Mouse (Mus musculus) MEL-GATA-1-ER (cell line): ENCODE results near the gene Inppl1.

Experiments
- DNase-seq: peaks from one replicate; pipeline ENCODE4 v3.0.0-alpha.2; 2012; ENCODE audit warnings: low read depth; ENCODE audit errors: extremely low read depth

Inppl1 gene

GRCm38 (mm10) chr7:101844186-101844585 lies 6.2 kb upstream of the Inppl1 start:
- no peak for DNase-seq

GRCm38 (mm10) chr7:101837154-101837605 lies 849 bp downstream of the Inppl1 start:
- peak; percentile 18 for DNase-seq

DNA sequence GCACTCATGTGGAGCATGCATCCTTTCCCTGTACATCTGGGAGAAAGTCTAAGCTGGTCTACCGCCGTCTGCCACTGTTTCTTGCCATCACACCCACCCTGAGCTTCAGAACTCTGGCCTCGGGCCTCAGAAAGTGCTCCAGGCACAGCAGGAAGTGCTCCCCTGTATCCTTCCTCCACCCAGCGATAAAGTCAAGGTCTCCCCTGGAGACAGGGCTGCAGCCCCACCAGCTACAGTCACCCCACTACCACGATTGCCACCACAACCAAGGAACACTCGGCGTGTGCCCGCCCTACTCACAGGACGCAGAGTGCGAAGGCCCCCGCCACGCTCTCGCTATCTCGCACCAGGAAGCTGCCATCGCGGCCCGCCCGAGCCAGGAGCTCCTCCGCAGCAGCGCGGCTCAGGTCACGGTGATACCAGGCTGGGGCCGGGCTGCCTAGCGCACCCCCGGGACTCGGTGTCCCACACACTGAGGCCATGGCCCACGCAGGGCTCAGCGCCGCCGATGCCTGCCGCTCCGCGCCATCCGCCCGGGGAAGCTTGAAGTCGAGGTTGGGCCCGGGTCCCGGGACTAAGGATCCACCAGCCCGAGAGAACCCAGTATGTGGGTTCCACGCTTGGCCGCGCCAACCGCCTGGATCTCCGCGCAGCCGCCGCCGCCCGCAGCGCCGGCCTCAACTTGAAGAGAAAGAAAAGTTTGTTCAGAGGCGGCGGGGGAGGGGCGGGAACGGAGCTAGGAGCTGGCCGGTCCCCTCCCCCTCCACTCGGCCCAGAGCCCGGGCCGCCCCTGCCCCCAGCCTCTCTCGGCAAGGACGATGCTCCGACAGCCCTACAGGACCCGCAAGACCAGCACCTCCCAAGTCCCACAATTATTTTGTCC lies 1.5 kb downstream of the Inppl1 start:
- DNase-seq = peak; percentile 30

GRCm38 (mm10) chr7:101835457-101836109 lies 2.4 kb downstream of the Inppl1 start:
- no peak for DNase-seq

- no peak for DNase-seq
These were observed 3.1 kb downstream of the Inppl1 start for GRCm38 (mm10) chr7:101834903-101835302.

DNA sequence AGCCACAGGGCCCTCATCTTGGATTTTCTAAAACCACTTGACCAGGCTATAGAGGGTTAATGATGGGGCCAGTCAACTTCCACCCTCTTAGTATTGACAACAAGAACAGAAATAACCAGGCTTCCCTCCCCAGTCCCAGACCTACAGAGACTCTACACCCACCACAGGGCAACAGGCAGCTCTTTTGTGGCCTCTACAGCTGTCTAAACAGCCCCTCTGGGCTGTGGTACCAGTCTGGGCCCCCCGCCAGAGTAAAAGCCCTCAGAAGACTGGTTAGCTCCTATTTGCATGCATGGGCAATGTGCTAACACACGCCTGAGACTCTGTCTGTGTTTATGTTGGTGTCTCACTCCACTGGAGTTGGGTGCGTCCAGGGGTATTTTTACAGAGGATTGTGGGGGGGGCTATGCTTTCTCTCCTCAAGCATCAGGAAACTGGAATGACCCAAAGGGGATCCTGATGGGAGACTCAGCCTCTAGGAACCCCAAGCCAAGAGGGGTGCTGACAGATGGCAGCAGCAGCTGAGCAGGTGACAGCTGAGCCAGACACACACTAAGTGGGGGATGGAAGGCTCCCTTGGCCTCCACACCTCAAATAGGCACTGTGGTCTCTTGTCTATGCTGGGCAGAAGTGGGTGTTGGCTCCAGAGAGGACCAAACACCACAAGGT lies 4.0 kb downstream of the Inppl1 start:
- no peak for DNase-seq

GRCm38 (mm10) chr7:101833352-101833751 lies 4.7 kb downstream of the Inppl1 start:
- DNase-seq = no peak

DNA sequence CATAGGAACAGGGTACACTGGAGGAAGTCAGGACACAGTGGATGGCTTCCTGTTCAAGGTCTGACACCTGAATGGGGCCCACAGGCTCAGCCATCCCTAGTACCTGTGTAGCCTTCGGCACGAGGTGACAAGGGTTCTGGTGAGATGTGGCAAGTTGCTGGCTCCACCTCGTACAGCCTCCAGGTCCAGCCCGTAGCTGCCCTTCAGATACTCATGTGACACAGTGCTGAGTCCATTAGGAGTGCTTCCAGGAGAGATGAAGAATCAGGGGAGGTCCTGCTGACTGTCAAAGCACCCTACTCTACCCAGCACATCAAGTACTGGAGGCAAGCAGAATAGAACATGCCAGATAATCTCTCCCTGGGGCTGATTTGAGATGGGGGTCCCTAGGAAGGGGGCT lies 5.7 kb downstream of the Inppl1 start:
- DNase-seq = no peak

- DNase-seq = no peak
These were observed 6.6 kb downstream of the Inppl1 start for GRCm38 (mm10) chr7:101831437-101831836.

- DNase-seq = no peak
These were observed 7.7 kb downstream of the Inppl1 start for GRCm38 (mm10) chr7:101830373-101830772.

GRCm38 (mm10) chr7:101823758-101824630 lies 14.0 kb downstream of the Inppl1 start:
- no peak for DNase-seq

GRCm38 (mm10) chr7:101822836-101823757 lies 14.9 kb downstream of the Inppl1 start:
- no peak for DNase-seq

GRCm38 (mm10) chr7:101821571-101822501 lies 16.2 kb downstream of the Inppl1 start:
- no peak for DNase-seq

DNA sequence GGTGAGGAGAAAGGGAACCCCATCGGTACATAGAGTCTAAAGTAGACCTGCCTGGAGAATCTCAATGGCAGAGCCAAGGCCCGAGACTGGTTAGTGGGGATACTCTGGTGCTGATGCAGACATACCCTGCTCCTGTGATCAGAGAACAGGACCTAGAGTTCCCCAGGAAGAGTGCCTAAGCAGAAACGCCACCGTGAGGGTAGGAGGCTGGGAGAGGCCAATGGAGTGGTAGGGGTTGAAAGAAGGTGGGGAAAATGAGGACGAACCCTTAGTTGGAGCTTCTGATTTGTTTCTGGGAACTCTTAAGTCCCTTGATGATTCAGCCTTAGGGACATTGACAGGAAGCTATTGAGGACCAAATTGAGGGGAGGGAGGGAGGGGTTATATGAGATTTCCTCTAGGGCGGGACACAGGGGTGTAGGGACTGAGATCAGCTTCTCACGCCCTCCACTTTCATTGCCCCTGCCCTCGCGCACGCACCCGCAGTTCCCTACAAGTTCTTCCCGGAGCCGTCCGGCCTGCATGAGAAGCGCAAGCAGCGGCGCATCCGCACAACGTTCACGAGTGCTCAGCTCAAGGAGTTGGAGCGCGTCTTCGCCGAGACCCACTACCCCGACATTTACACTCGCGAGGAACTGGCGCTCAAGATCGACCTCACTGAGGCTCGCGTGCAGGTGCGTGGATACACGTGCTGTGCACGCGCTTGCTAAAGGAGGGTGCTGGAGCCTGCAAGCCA lies 17.6 kb downstream of the Inppl1 start:
- DNase-seq = no peak

GRCm38 (mm10) chr7:101817861-101818401 lies 20.1 kb downstream of the Inppl1 start, which contains the start of gene Phox2a:
Phox2a (plus strand) TSS chr7:101818313.
- DNase-seq = no peak

- no peak for DNase-seq
These were observed 61.0 kb downstream of the Inppl1 start for GRCm38 (mm10) chr7:101777053-101777452.

DNA sequence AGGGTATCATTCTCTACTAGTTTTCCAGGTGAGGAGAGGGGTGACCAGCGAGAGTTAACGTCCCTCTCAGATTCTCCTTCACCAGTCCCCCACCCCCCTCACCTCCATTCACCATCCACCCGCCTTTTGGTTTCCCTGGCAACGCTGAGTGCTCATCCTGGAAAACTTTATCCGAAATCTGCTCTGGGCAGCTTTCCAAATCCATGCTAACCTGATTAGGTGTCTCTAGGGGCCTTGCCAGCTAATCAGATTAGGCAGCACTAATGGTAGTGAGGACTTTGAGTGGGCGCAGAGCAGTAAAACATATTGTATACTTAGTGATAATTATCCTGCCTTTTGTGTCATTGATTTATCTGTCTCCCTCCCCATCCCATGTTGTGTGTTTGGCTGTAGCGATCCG lies 65.3 kb downstream of the Inppl1 start:
- no peak for DNase-seq
